Mouse (Mus musculus) liver, embryonic 11.5 days (tissue): ENCODE results near the gene Ctcfl. TPM values are rescaled to one million over a fixed set of nuclear protein-coding genes. Genes with fewer than 3 reads are reported as not detected.
"Not testable (repeated sequence)": the region's sequence is repeated elsewhere in the genome, so short reads cannot be mapped to it uniquely, and the experiment has no call there.

ENCODE experiments used
- ATAC-seq: fragments of 200-750 bp; cut with Nextera tagmentation; replicated peaks from 2 replicates; pipeline ENCODE4 v1.8.0; 2017; ENCODE audit warnings: moderate number of reproducible peaks, mild to moderate bottlenecking, moderate TSS enrichment, moderate library complexity; ENCODE audit not compliant: low FRiP score
- DNase-seq: peaks from one replicate; pipeline ENCODE4 v3.0.0-alpha.2; 2017; ENCODE audit warnings: low spot score
- H3K27ac ChIP-seq: fragments of 300-500 bp; sonication (generic); 2 replicates; pipeline ENCODE4 v1.5.1; 2014; ENCODE audit warnings: mild to moderate bottlenecking, low read depth, low read length, control low read depth
- H3K27me3 ChIP-seq: fragments of 300-500 bp; sonication (generic); replicated peaks from 2 replicates; pipeline ENCODE4 v1.6.1; 2014; ENCODE audit warnings: low read length, mixed read lengths; ENCODE audit not compliant: control insufficient read depth, insufficient read depth
- H3K36me3 ChIP-seq: fragments of 300-500 bp; sonication (generic); 2 replicates; pipeline ENCODE4 v1.6.1; 2014; ENCODE audit warnings: mild to moderate bottlenecking, low read length, moderate library complexity, mixed read lengths; ENCODE audit not compliant: control insufficient read depth, insufficient read depth
- H3K4me1 ChIP-seq: fragments of 300-500 bp; sonication (generic); replicated peaks from 2 replicates; pipeline ENCODE4 v1.6.1; 2014; ENCODE audit warnings: low read length, mixed read lengths; ENCODE audit not compliant: control insufficient read depth, insufficient read depth
- H3K4me2 ChIP-seq: fragments of 300-500 bp; sonication (generic); 2 replicates; pipeline ENCODE4 v1.6.1; 2014; ENCODE audit warnings: mild to moderate bottlenecking, control low read depth, moderate library complexity
- H3K4me3 ChIP-seq: fragments of 300-500 bp; sonication (generic); 2 replicates; pipeline ENCODE4 v1.5.1; 2014; ENCODE audit warnings: low read depth, low read length, control low read depth
- H3K9ac ChIP-seq: fragments of 300-500 bp; sonication (generic); 2 replicates; pipeline ENCODE4 v1.6.1; 2014; ENCODE audit warnings: low read depth, low read length, control low read depth
- H3K9me3 ChIP-seq: fragments of 300-500 bp; sonication (generic); 2 replicates; pipeline ENCODE4 v1.6.1; 2016; ENCODE audit warnings: low read length, inconsistent platforms, mixed read lengths; ENCODE audit not compliant: control insufficient read depth
- WGBS: fragments of 180-500 bp; shearing (Covaris S2); extraction: QIAGEN DNeasy Blood & Tissue Kit; methylation state at CpG from one replicate; pipeline ENCODE4 v1.1.7; 2014; 5-methylcytosine and 5-hydroxymethylcytosine counted together
- polyA plus RNA-seq: library from polyadenylated mRNA; unstranded; fragments of >200 nt; fragmentation: Nextera tagmentation; extraction: Ambion mirVana; gene quantifications from 2 replicates; pipeline ENCODE4 v1.2.1, GENCODE M21; 2014

Gene Ctcfl
- polyA plus RNA-seq, 1 experiment from 2014 or later: 0.07 TPM

- Histone ChIP-seq H3K9ac (no peak overlapping the region), H3K36me3 (no peaks in the 10 kb centered on the region), H3K4me2 (no peak overlapping the region), H3K27me3 (no peaks in the 10 kb centered on the region; the same call in 1 of the 2 replicates), H3K4me1 (no peaks in the 10 kb centered on the region), H3K27ac (no peak overlapping the region), H3K9me3 (no peaks in the 10 kb centered on the region), H3K4me3 (no peak overlapping the region)
- DNase-seq (no peak), ATAC-seq (no peak)
- 82% methylated on average over 13 of the region's 13 CpGs for WGBS
These were observed 12.9 kb upstream of the Ctcfl start for GRCm38 (mm10) chr2:173132262-173132661.

- 73% methylated on average over 2 of the region's 2 CpGs for WGBS
- H3K4me2 ChIP-seq: no peak overlapping the region
- no peaks in the 10 kb centered on the region for H3K4me1 ChIP-seq
- no peaks in the 10 kb centered on the region for H3K9me3 ChIP-seq
- H3K4me3 ChIP-seq: no peak overlapping the region
- no peak for ATAC-seq
- DNase-seq: no peak
- H3K9ac ChIP-seq: no peak overlapping the region
- H3K36me3 ChIP-seq: no peaks in the 10 kb centered on the region
- H3K27ac ChIP-seq: no peak overlapping the region
- no peaks in the 10 kb centered on the region; the same call in 1 of the 2 replicates for H3K27me3 ChIP-seq
These were observed 9.8 kb upstream of the Ctcfl start for GRCm38 (mm10) chr2:173129111-173129510.

- Histone ChIP-seq H3K4me2 (no peak overlapping the region), H3K36me3 (no peaks in the 10 kb centered on the region), H3K9me3 (no peaks in the 10 kb centered on the region), H3K4me1 (no peaks in the 10 kb centered on the region), H3K27ac (no peak overlapping the region), H3K9ac (no peak overlapping the region), H3K4me3 (no peak overlapping the region), H3K27me3 (no peaks in the 10 kb centered on the region; the same call in 1 of the 2 replicates)
- ATAC-seq (no peak), DNase-seq (no peak)
- WGBS: 79% methylated on average over 4 of the region's 4 CpGs
These were observed 7.1 kb upstream of the Ctcfl start for GRCm38 (mm10) chr2:173126386-173126785.

GRCm38 (mm10) chr2:173124022-173124735, 4.9 kb upstream of the Ctcfl start:
- H3K9ac ChIP-seq: no peak overlapping the region
- H3K9me3 ChIP-seq: no peaks in the 10 kb centered on the region
- ATAC-seq (no peak), DNase-seq (no peak)
- H3K27me3 ChIP-seq: no peaks in the 10 kb centered on the region; the same call in 1 of the 2 replicates
- WGBS: 80% methylated on average over 7 of the region's 7 CpGs
- H3K4me2 ChIP-seq: no peak overlapping the region
- no peak overlapping the region for H3K27ac ChIP-seq
- no peak overlapping the region for H3K4me3 ChIP-seq
- H3K36me3 ChIP-seq: no peaks in the 10 kb centered on the region
- 0 out of 2 replicates have a peak, but pooled peaks cover 2% of the 10 kb centered on the region for H3K4me1 ChIP-seq

GRCm38 (mm10) chr2:173120117-173120516, 792 bp upstream of the Ctcfl start:
- peak; percentile 78 for ATAC-seq
- 59% methylated on average over 4 of the region's 4 CpGs for WGBS
- not testable (repeated sequence) for H3K27ac ChIP-seq, H3K4me3 ChIP-seq, H3K4me2 ChIP-seq, H3K9me3 ChIP-seq, H3K36me3 ChIP-seq, H3K4me1 ChIP-seq, DNase-seq, H3K9ac ChIP-seq, H3K27me3 ChIP-seq

- H3K36me3 ChIP-seq, ATAC-seq, H3K4me1 ChIP-seq, H3K27me3 ChIP-seq, H3K9me3 ChIP-seq, H3K4me2 ChIP-seq, H3K4me3 ChIP-seq, H3K9ac ChIP-seq, DNase-seq, H3K27ac ChIP-seq: not testable (repeated sequence)
- WGBS: 58% methylated on average over 3 of the region's 3 CpGs
These were observed 5.5 kb downstream of the Ctcfl start for GRCm38 (mm10) chr2:173113796-173114195.

GRCm38 (mm10) chr2:173110571-173110970, 8.8 kb downstream of the Ctcfl start:
- DNase-seq (no peak), ATAC-seq (no peak)
- H3K36me3 ChIP-seq: no peaks in the 10 kb centered on the region
- no peaks in the 10 kb centered on the region for H3K9me3 ChIP-seq
- H3K4me1 ChIP-seq: no peaks in the 10 kb centered on the region
- H3K4me2 ChIP-seq: no peak overlapping the region
- 83% methylated on average over 9 of the region's 9 CpGs for WGBS
- peaks cover 7% of the 10 kb centered on the region; the same call in 1 of the 2 replicates for H3K27me3 ChIP-seq
- no peak overlapping the region for H3K9ac ChIP-seq
- H3K27ac ChIP-seq: no peak overlapping the region
- H3K4me3 ChIP-seq: no peak overlapping the region

- DNase-seq: no peak
- Histone ChIP-seq H3K4me2 (no peak overlapping the region), H3K36me3 (no peaks in the 10 kb centered on the region), H3K27ac (no peak overlapping the region), H3K4me1 (no peaks in the 10 kb centered on the region), H3K9ac (no peak overlapping the region), H3K4me3 (no peak overlapping the region), H3K27me3 (peaks cover 7% of the 10 kb centered on the region; the same call in 1 of the 2 replicates), H3K9me3 (no peaks in the 10 kb centered on the region)
- no peak for ATAC-seq
- WGBS: 86% methylated on average over 7 of the region's 7 CpGs
These were observed 9.8 kb downstream of the Ctcfl start for GRCm38 (mm10) chr2:173109510-173109909.
